Mouse (Mus musculus) layer of hippocampus, adult 8-10 months (tissue): Measurements from ENCODE around the gene 4930544D05Rik. TPM values are rescaled to one million over a fixed set of nuclear protein-coding genes. Genes with fewer than 3 reads are reported as not detected.
"Not testable (repeated sequence)": the region's sequence is repeated elsewhere in the genome, so short reads cannot be mapped to it uniquely, and the experiment has no call there.

Source experiments
- DNase-seq, 2 experiments: peaks; one replicate each; pipeline ENCODE4 v3.0.0; 2022; ENCODE audit warnings: low spot score in 2 of 2
- total RNA-seq, 4 experiments: library from RNA; stranded (reverse); gene quantifications; 2 replicates each; pipeline ENCODE4 v1.2.4; 2022

The 4930544D05Rik gene
- total RNA-seq: 1 to 10 TPM in 1 of 4 experiments, under 1 TPM in 2, not detected in 1; 0.54 to 1.1 (median 0.87) TPM

GRCm38 (mm10) chr11:70615516-70616093 lies at the start of gene 4930544D05Rik:
4930544D05Rik (plus strand) TSS chr11:70615848.
- no peak for DNase-seq

- DNase-seq: no peak
These were observed 49.1 kb upstream of the 4930544D05Rik start for GRCm38 (mm10) chr11:70566586-70566985.

GRCm38 (mm10) chr11:70570614-70571013 lies 45.0 kb upstream of the 4930544D05Rik start:
- not testable (repeated sequence) for DNase-seq

GRCm38 (mm10) chr11:70571641-70572040 lies 44.0 kb upstream of the 4930544D05Rik start:
- no peak for DNase-seq

DNA sequence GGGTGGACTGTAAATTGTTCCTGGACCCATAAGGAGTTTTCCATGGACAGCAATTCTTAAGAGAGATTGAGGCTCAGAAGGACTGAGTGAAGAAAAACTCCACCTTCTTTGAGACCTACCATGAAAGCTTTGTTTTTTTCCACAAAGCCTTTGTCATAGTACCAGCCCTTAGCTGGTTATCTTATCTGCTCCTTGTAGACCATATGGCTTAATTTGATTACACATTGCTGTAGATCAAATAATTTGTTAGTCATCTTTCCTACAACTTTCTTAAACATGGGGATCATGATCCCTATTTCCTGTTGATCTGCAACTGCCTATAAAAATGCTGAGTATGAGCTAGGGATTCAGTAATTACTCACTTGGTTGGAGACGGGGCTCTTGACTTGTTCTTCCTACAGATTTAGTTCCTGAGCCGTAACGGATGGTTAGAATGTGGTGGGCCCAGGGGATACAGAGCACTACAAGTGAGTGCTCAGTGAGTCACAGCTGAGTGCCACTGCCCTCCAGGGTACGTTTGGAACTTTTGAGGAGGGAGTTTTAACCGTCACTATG lies 43.2 kb upstream of the 4930544D05Rik start:
- no peak for DNase-seq

GRCm38 (mm10) chr11:70573872-70574271 lies 41.8 kb upstream of the 4930544D05Rik start:
- DNase-seq: no peak

- DNase-seq: no peak
These were observed 38.4 kb upstream of the 4930544D05Rik start for GRCm38 (mm10) chr11:70577201-70577600.

- no peak for DNase-seq
These were observed 36.7 kb upstream of the 4930544D05Rik start for GRCm38 (mm10) chr11:70578962-70579361.

GRCm38 (mm10) chr11:70579710-70580357 lies 35.8 kb upstream of the 4930544D05Rik start:
- no peak for DNase-seq

DNA sequence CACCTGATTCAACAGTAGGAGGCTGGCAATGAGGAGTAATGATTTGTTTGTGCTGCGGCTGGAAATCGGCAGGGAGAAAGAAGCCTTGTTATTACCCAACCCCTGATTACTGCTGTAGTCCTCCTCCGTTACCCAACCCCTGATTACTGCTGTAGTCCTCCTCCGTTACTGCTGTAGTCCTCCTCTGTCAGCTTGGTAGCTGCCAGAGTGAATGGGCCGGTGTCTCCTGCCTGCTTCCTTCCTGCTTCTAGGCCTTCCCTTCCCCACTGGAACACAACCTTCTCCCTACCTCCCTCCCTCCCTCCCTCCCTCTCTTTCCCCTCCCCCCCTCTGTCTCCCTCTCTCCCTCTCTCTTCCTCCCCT lies 35.3 kb upstream of the 4930544D05Rik start:
- DNase-seq: no peak

DNA sequence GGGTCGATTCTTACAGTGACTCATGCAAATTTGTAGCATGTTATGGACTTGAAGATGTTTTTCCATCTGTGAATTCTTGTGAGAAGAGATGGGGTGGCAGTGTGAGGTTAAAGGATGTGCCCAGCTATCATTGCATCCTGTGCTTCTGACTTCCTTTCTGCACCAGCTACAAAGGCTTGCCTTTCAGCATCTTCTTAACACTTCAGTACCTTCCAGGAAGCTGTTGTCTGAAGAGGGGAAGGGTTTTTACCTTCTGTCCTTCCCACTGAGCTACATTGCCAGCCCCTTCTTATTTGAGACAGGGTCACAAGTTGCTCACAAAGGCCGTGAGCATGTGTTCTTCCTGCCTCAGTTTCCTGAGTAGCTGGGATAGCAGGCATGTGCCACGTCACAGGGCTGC lies 34.7 kb upstream of the 4930544D05Rik start:
- DNase-seq: no peak

- DNase-seq: no peak
These were observed 33.5 kb upstream of the 4930544D05Rik start for GRCm38 (mm10) chr11:70582196-70582595.

GRCm38 (mm10) chr11:70583022-70583714 lies 32.5 kb upstream of the 4930544D05Rik start:
- DNase-seq: no peak

DNA sequence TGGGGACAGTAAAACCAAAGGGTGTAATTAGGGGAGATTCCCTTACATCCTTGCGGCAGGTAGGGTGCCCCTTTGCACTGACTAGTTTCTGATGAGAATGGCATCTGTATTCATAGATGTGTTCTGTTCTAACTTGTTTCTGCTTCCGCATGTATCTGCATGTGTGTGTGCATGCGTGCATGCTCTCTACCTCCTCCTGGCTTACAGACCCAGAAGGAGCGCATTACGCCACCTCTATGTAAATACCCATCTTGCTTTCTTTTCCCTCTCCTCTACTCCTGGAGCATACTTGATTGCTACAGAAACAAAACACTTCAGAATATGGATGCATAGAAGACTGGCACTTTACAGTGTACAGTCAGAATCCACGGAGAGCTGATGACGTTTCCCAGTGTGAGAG lies 31.9 kb upstream of the 4930544D05Rik start:
- DNase-seq: no peak

GRCm38 (mm10) chr11:70585457-70585856 lies 30.2 kb upstream of the 4930544D05Rik start:
- DNase-seq: no peak

- DNase-seq: no peak
These were observed 29.4 kb upstream of the 4930544D05Rik start for GRCm38 (mm10) chr11:70586261-70586660.

DNA sequence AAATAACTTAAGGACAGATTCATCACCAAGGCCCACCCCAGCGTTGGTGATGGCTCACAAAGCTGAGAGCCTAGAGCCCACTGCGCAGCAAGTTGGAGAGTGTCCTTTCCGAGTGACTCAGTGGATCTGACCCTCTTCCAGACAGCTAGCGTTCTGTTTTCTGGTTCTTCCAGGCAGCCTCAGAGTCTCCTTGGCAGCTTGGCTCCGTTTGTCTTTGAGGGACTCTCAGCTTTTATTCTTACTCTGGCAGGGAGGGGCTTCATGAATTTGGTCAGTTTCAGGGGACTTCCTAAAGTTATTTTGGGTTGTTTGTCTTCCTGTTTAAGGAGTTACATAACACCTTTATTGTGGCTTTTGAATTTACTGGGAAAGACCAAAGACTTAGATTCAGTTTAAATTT lies 28.7 kb upstream of the 4930544D05Rik start:
- DNase-seq: no peak

DNA sequence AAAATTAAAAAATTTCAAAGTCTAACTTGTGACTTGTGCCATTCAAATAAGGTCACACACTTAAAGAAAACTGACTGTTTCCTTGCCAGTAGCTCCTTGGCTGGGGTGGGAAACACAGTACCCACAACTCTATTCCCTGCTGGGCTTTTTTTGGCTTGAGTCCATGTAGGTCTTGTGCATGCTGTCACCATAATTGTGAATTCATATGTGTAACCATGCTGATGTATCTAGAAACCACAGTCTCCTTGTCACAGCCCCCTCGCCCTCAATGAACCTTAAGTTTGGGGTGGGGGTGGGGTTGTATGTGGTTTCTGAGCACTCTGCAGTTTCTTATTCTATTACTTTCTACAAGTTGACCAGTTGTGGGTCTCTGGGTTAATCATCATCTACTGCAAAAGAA lies 23.9 kb upstream of the 4930544D05Rik start:
- no peak for DNase-seq

GRCm38 (mm10) chr11:70594253-70594989 lies 21.2 kb upstream of the 4930544D05Rik start:
- DNase-seq: no peak

- DNase-seq: no peak
These were observed 20.0 kb upstream of the 4930544D05Rik start for GRCm38 (mm10) chr11:70595638-70596037.

DNA sequence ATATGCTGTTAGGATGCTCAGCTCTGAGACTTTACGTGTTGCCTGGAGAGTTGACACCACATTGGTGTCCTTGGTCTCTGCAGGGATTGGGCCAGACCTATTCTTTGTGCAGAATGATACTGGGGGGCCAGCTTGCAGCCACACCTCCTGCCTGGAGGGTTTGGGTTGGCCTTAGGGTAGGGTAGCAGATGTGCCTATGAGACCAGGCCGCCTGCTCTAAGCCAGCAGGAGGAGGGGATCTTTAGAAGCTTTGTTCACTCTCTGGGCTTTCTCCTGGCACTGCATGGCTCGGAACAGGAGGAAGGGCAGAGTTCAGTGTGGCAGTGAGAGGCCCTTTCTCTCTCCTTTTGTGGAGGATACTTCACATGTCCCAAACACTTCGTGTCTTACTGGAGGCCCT lies 19.6 kb upstream of the 4930544D05Rik start:
- no peak for DNase-seq

DNA sequence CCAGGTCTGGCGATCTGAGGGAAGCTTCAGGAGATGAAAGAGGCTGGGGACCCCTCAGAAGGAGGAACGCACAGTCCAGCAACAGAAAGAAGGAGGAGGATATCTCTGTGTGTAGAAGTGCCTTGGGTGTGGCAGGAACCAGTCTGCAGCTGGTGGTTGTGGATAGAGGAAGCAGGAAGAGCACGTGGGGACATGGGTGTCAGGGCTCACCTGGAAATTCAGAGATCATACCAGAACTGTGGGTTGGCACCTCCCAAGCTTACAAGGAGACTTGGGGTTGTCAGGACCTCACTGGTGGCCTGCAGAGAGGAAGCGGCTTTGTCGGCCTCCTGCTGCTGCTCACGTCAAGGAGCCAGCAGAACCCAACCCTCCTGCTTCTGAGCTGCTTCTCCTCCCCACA lies 18.3 kb upstream of the 4930544D05Rik start:
- no peak for DNase-seq
